ENCODE assay signal across 17 mouse cellular contexts in the genomic region with DNA sequence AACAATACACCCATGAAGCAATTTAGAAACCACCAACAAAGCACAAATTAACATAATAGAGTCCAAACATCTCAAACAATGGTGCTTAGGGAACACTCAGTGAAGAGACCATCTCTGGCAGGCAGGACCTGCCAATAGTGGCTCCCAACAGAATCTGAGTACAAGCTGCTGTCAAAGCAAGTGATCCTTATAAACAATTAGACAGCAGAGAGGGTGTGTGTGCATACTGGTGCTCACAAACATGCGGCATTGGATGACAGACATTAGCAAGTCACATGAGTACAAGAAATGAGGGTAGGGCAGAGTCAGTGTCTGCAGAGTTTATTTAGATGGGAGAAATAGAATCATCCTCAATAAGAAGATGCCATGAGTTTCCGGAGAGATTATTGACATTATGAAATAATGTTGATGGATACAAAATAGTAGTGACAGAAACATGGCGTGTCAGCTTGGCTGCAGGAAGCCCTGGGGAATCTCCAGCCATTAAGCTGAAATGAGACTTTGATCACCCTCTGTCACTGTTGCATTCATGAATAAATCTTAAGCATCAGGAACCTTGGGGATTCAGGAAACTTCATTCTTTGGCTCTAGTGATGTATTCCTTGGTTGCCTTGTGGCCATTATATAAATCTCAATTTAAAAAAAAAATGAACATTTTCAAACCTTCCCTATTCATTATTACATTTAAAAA.
DNase-seq lines count a peak whose midpoint lies in the region; ATAC-seq lines count a peak whose summit lies in the region.
"Had no signal": no experiment of that assay in that cellular context is flagged by ENCODE, and none has a peak within 500 bp of the region (broad histone marks: within the 10 kb centered on the region; RNA-seq: fewer than 3 reads in every experiment).

No protein-coding gene starts in this region.

- no peak overlapping the region for H3K4me2 ChIP-seq in hindbrain, embryonic 12.5 days (replicated peaks)
- no peak overlapping the region for H3K4me2 ChIP-seq in hindbrain, embryonic 16.5 days (ENCODE audit: low read length)
- H3K4me2 ChIP-seq in forebrain, embryonic 16.5 days (ENCODE audit: low read length), result no peak overlapping the region
- H3K4me2 ChIP-seq in hindbrain, embryonic 13.5 days, result no peak overlapping the region
- no peak overlapping the region for H3K4me2 ChIP-seq in midbrain, embryonic 16.5 days (ENCODE audit: low read length)
- H3K4me2 ChIP-seq: embryonic facial prominence, embryonic 13.5 days; heart, embryonic 11.5 days had no signal

- WGBS in hindbrain, embryonic 12.5 days, result 61% methylated on average over 3 of the region's 3 CpGs
- 46% methylated on average over 3 of the region's 3 CpGs for WGBS in hindbrain, embryonic 16.5 days
- 60% methylated on average over 3 of the region's 3 CpGs for WGBS in forebrain, embryonic 16.5 days
- 43% methylated on average over 3 of the region's 3 CpGs for WGBS in hindbrain, embryonic 13.5 days
- WGBS in midbrain, embryonic 16.5 days, result 36% methylated on average over 3 of the region's 3 CpGs

- H3K9ac ChIP-seq in hindbrain, embryonic 12.5 days, result no peak overlapping the region
- no peak overlapping the region for H3K9ac ChIP-seq in hindbrain, embryonic 16.5 days (ENCODE audit: low read depth, low read length)
- H3K9ac ChIP-seq in forebrain, embryonic 16.5 days (replicated peaks; ENCODE audit: low read depth, low read length), result no peak overlapping the region
- no peak overlapping the region for H3K9ac ChIP-seq in hindbrain, embryonic 13.5 days
- no peak overlapping the region for H3K9ac ChIP-seq in midbrain, embryonic 16.5 days (ENCODE audit: low read depth, low read length)
- H3K9ac ChIP-seq: embryonic facial prominence, embryonic 13.5 days had no signal

- no peak overlapping the region for H3K27ac ChIP-seq in hindbrain, embryonic 12.5 days
- H3K27ac ChIP-seq in hindbrain, embryonic 16.5 days (ENCODE audit: low read depth, low read length), result no peak overlapping the region
- no peak overlapping the region for H3K27ac ChIP-seq in forebrain, embryonic 16.5 days (ENCODE audit: low read length)
- peak overlapping the region; percentile 60 for H3K27ac ChIP-seq in hindbrain, embryonic 13.5 days
- H3K27ac ChIP-seq in midbrain, embryonic 16.5 days (ENCODE audit: low read length), result no peak overlapping the region; the same call in 1 of the 2 replicates
- H3K27ac ChIP-seq: embryonic facial prominence, embryonic 13.5 days; layer of hippocampus, adult 2 months had no signal

- H3K36me3 ChIP-seq in hindbrain, embryonic 12.5 days, result no peaks in the 10 kb centered on the region
- no peaks in the 10 kb centered on the region for H3K36me3 ChIP-seq in hindbrain, embryonic 16.5 days (ENCODE audit: control insufficient read depth, insufficient read depth, low read length)
- H3K36me3 ChIP-seq in forebrain, embryonic 16.5 days (ENCODE audit: control insufficient read depth, insufficient read depth), result no peaks in the 10 kb centered on the region
- no peaks in the 10 kb centered on the region for H3K36me3 ChIP-seq in hindbrain, embryonic 13.5 days
- H3K36me3 ChIP-seq in midbrain, embryonic 16.5 days (ENCODE audit: control insufficient read depth, insufficient read depth, low read length), result no peaks in the 10 kb centered on the region
- H3K36me3 ChIP-seq: embryonic facial prominence, embryonic 13.5 days had no signal

- no peak for DNase-seq in left cerebral cortex, adult 8-10 months (ENCODE audit: low spot score in 2 of 2)
- DNase-seq in yolk sac, embryonic 10.5 days (ENCODE audit: low spot score), result no peak
- DNase-seq: cerebellum, adult 9-11 months; kidney, adult 8-10 months; kidney, postnatal 14 days; layer of hippocampus, postnatal 36 days; liver; thymus, postnatal 14 days had no signal

- H3K4me1 ChIP-seq in hindbrain, embryonic 12.5 days, result no peaks in the 10 kb centered on the region
- no peaks in the 10 kb centered on the region for H3K4me1 ChIP-seq in hindbrain, embryonic 16.5 days (ENCODE audit: control insufficient read depth, insufficient read depth, low read depth, low read length)
- peaks cover 4% of the 10 kb centered on the region; the same call in 1 of the 2 replicates for H3K4me1 ChIP-seq in forebrain, embryonic 16.5 days (replicated peaks; ENCODE audit: control insufficient read depth, insufficient read depth, low read length)
- H3K4me1 ChIP-seq in hindbrain, embryonic 13.5 days (replicated peaks), result peaks cover 14% of the 10 kb centered on the region
- H3K4me1 ChIP-seq in midbrain, embryonic 16.5 days (ENCODE audit: control insufficient read depth, insufficient read depth, low read length), result peaks cover 4% of the 10 kb centered on the region
- H3K4me1 ChIP-seq: embryonic facial prominence, embryonic 13.5 days had no signal

- no peak overlapping the region for H3K4me3 ChIP-seq in hindbrain, embryonic 12.5 days
- no peak overlapping the region for H3K4me3 ChIP-seq in hindbrain, embryonic 16.5 days (ENCODE audit: low read length)
- H3K4me3 ChIP-seq in forebrain, embryonic 16.5 days (replicated peaks; ENCODE audit: low read length), result no peak overlapping the region
- H3K4me3 ChIP-seq in hindbrain, embryonic 13.5 days, result no peak overlapping the region
- H3K4me3 ChIP-seq in midbrain, embryonic 16.5 days (ENCODE audit: low read depth, low read length), result no peak overlapping the region
- H3K4me3 ChIP-seq: embryonic facial prominence, embryonic 13.5 days; layer of hippocampus, adult 2 months had no signal

- H3K27me3 ChIP-seq in hindbrain, embryonic 12.5 days, result no peaks in the 10 kb centered on the region
- H3K27me3 ChIP-seq in hindbrain, embryonic 16.5 days (replicated peaks; ENCODE audit: control insufficient read depth, insufficient read depth, low read length), result no peaks in the 10 kb centered on the region
- H3K27me3 ChIP-seq in forebrain, embryonic 16.5 days (replicated peaks; ENCODE audit: control insufficient read depth, insufficient read depth, low read length), result no peaks in the 10 kb centered on the region
- H3K27me3 ChIP-seq in hindbrain, embryonic 13.5 days, result no peaks in the 10 kb centered on the region
- H3K27me3 ChIP-seq in midbrain, embryonic 16.5 days (ENCODE audit: control insufficient read depth, insufficient read depth, low read depth, low read length), result no peaks in the 10 kb centered on the region
- H3K27me3 ChIP-seq: embryonic facial prominence, embryonic 13.5 days had no signal

- H3K9me3 ChIP-seq in hindbrain, embryonic 12.5 days (replicated peaks), result no peaks in the 10 kb centered on the region
- H3K9me3 ChIP-seq in hindbrain, embryonic 16.5 days (ENCODE audit: control insufficient read depth, low read length), result no peaks in the 10 kb centered on the region
- no peaks in the 10 kb centered on the region for H3K9me3 ChIP-seq in forebrain, embryonic 16.5 days (ENCODE audit: control insufficient read depth, low read length)
- H3K9me3 ChIP-seq in hindbrain, embryonic 13.5 days, result no peaks in the 10 kb centered on the region
- H3K9me3 ChIP-seq in midbrain, embryonic 16.5 days (replicated peaks; ENCODE audit: control insufficient read depth, low read length, poor library complexity, severe bottlenecking), result no peaks in the 10 kb centered on the region
- H3K9me3 ChIP-seq: embryonic facial prominence, embryonic 13.5 days had no signal

- ATAC-seq in hindbrain, embryonic 12.5 days (ENCODE audit: low FRiP score), result peak; percentile 63
- ATAC-seq in hindbrain, embryonic 16.5 days, result no peak
- peak; percentile 74 for ATAC-seq in forebrain, embryonic 16.5 days
- ATAC-seq in hindbrain, embryonic 13.5 days (ENCODE audit: low FRiP score), result peak; percentile 69; the same call in 1 of the 2 replicates
- ATAC-seq in midbrain, embryonic 16.5 days, result peak; percentile 73
- ATAC-seq: inflammation-experienced regulatory T-cells, adult 6 months had no signal
